ENCODE assay signal across 20 mouse cellular contexts in genomic region chr14:77017211-77017610, GRCm38 (mm10). TPM values are rescaled to one million over a fixed set of nuclear protein-coding genes. Genes with fewer than 3 reads are reported as not detected.
DNase-seq lines count a peak whose midpoint lies in the region; ATAC-seq and TF ChIP-seq lines count a peak whose summit lies in the region.
"Had no signal": no experiment of that assay in that cellular context is flagged by ENCODE, and none has a peak within 500 bp of the region (broad histone marks: within the 10 kb centered on the region; RNA-seq: fewer than 3 reads in every experiment).

No protein-coding gene starts in this region.

- no peak overlapping the region for H3K4me2 ChIP-seq in embryonic facial prominence, embryonic 14.5 days (ENCODE audit: low read depth, low read length)
- peak overlapping the region; percentile 43 for H3K4me2 ChIP-seq in liver, embryonic 11.5 days
- H3K4me2 ChIP-seq in stomach, embryonic 14.5 days (replicated peaks; ENCODE audit: low read depth, low read length): peak overlapping the region; percentile 17; the same call in 1 of the 2 replicates
- H3K4me2 ChIP-seq: midbrain, embryonic 12.5 days had no signal

- DNase-seq in embryonic facial prominence, embryonic 14.5 days (ENCODE audit: low spot score): peak; percentile 14
- DNase-seq in embryonic facial prominence, embryonic 10.5 days (ENCODE audit: low spot score): no peak
- DNase-seq in liver, adult 2 months (ENCODE audit: extremely low read depth, low read depth, low spot score): peak; percentile 80
- DNase-seq in liver: no peak
- no peak for DNase-seq in liver, embryonic 11.5 days (ENCODE audit: low spot score)
- no peak for DNase-seq in adrenal gland, adult 8-10 months
- DNase-seq in limb, embryonic 10.5 days (ENCODE audit: low spot score): no peak
- DNase-seq: adrenal gland, postnatal 36 days; cerebellum, adult 9-11 months; gastrocnemius, postnatal 36 days; kidney, postnatal 14 days; left cerebral cortex, postnatal 4 days; right cerebral cortex, adult 18-20 months had no signal

- H3K9me3 ChIP-seq in embryonic facial prominence, embryonic 14.5 days (ENCODE audit: control insufficient read depth, low read length): no peaks in the 10 kb centered on the region
- H3K9me3 ChIP-seq in embryonic facial prominence, embryonic 10.5 days: no peaks in the 10 kb centered on the region
- H3K9me3 ChIP-seq in liver, embryonic 11.5 days (ENCODE audit: control insufficient read depth, low read length): no peaks in the 10 kb centered on the region
- H3K9me3 ChIP-seq in stomach, embryonic 14.5 days (ENCODE audit: control insufficient read depth, low read depth, low read length): no peaks in the 10 kb centered on the region
- no peaks in the 10 kb centered on the region for H3K9me3 ChIP-seq in limb, embryonic 10.5 days (replicated peaks)
- H3K9me3 ChIP-seq: forebrain, embryonic 10.5 days; hindbrain, embryonic 10.5 days; midbrain, embryonic 12.5 days had no signal

- ATAC-seq in embryonic facial prominence, embryonic 14.5 days (ENCODE audit: low read depth): no peak
- ATAC-seq in liver, embryonic 11.5 days (replicated peaks; ENCODE audit: low FRiP score): no peak
- no peak for ATAC-seq in stomach, embryonic 14.5 days (ENCODE audit: insufficient number of reproducible peaks, insufficient read depth, low FRiP score, low read depth)
- ATAC-seq: activated CD4-positive, CD25-positive, alpha-beta regulatory T cell, adult 4 months; inflammation-experienced regulatory T-cells, adult 6 months had no signal

- no peaks in the 10 kb centered on the region; the same call in 1 of the 2 replicates for H3K4me1 ChIP-seq in embryonic facial prominence, embryonic 14.5 days (ENCODE audit: control insufficient read depth, insufficient read depth, low read length)
- H3K4me1 ChIP-seq in embryonic facial prominence, embryonic 10.5 days: no peaks in the 10 kb centered on the region
- no peaks in the 10 kb centered on the region for H3K4me1 ChIP-seq in liver, adult 2 months (ENCODE audit: control insufficient read depth, insufficient read depth, low read length)
- H3K4me1 ChIP-seq in liver, embryonic 11.5 days (replicated peaks; ENCODE audit: control insufficient read depth, insufficient read depth, low read length): peaks cover 2% of the 10 kb centered on the region; the same call in 1 of the 2 replicates
- H3K4me1 ChIP-seq in stomach, embryonic 14.5 days (ENCODE audit: control insufficient read depth, insufficient read depth, low read length): no peaks in the 10 kb centered on the region
- H3K4me1 ChIP-seq in limb, embryonic 10.5 days: no peaks in the 10 kb centered on the region
- H3K4me1 ChIP-seq: forebrain, embryonic 10.5 days; hindbrain, embryonic 10.5 days; midbrain, embryonic 12.5 days had no signal

- no peak overlapping the region for H3K4me3 ChIP-seq in embryonic facial prominence, embryonic 14.5 days (ENCODE audit: low read depth, low read length)
- H3K4me3 ChIP-seq in embryonic facial prominence, embryonic 10.5 days: no peak overlapping the region
- H3K4me3 ChIP-seq in liver, adult 2 months (ENCODE audit: insufficient read depth, low read depth, low read length): no peak overlapping the region
- no peak overlapping the region for H3K4me3 ChIP-seq in liver, embryonic 11.5 days (ENCODE audit: low read depth, low read length)
- H3K4me3 ChIP-seq in stomach, embryonic 14.5 days (ENCODE audit: low read depth, low read length): no peak overlapping the region
- H3K4me3 ChIP-seq in limb, embryonic 10.5 days: no peak overlapping the region
- H3K4me3 ChIP-seq: forebrain, embryonic 10.5 days; hindbrain, embryonic 10.5 days; midbrain, embryonic 12.5 days; myocyte had no signal

- H3K9ac ChIP-seq in embryonic facial prominence, embryonic 14.5 days (ENCODE audit: low read depth, low read length): no peak overlapping the region
- H3K9ac ChIP-seq in liver, adult 2 months (ENCODE audit: low read depth, low read length): no peak overlapping the region
- no peak overlapping the region for H3K9ac ChIP-seq in liver, embryonic 11.5 days (ENCODE audit: low read depth, low read length)
- H3K9ac ChIP-seq in stomach, embryonic 14.5 days (replicated peaks; ENCODE audit: low read depth, low read length): no peak overlapping the region
- H3K9ac ChIP-seq: midbrain, embryonic 12.5 days had no signal

- H3K36me3 ChIP-seq in embryonic facial prominence, embryonic 14.5 days (ENCODE audit: control insufficient read depth, insufficient read depth, low read length): no peaks in the 10 kb centered on the region
- no peaks in the 10 kb centered on the region for H3K36me3 ChIP-seq in embryonic facial prominence, embryonic 10.5 days (replicated peaks)
- no peaks in the 10 kb centered on the region for H3K36me3 ChIP-seq in liver, adult 2 months (ENCODE audit: control insufficient read depth, insufficient read depth, low read length)
- H3K36me3 ChIP-seq in liver, embryonic 11.5 days (ENCODE audit: control insufficient read depth, insufficient read depth, low read length): no peaks in the 10 kb centered on the region
- no peaks in the 10 kb centered on the region for H3K36me3 ChIP-seq in stomach, embryonic 14.5 days (ENCODE audit: control insufficient read depth, insufficient read depth, low read length)
- H3K36me3 ChIP-seq in limb, embryonic 10.5 days: no peaks in the 10 kb centered on the region
- H3K36me3 ChIP-seq: forebrain, embryonic 10.5 days; hindbrain, embryonic 10.5 days; midbrain, embryonic 12.5 days had no signal

- WGBS in embryonic facial prominence, embryonic 14.5 days: 78% methylated on average over 6 of the region's 6 CpGs
- 87% methylated on average over 6 of the region's 6 CpGs for WGBS in embryonic facial prominence, embryonic 10.5 days
- 18% methylated on average over 6 of the region's 6 CpGs for WGBS in liver, adult 2 months
- 55% methylated on average over 6 of the region's 6 CpGs for WGBS in liver, embryonic 11.5 days
- WGBS in stomach, embryonic 14.5 days: 66% methylated on average over 6 of the region's 6 CpGs
- 75% methylated on average over 6 of the region's 6 CpGs for WGBS in limb, embryonic 10.5 days

- H3K27me3 ChIP-seq in embryonic facial prominence, embryonic 14.5 days (replicated peaks; ENCODE audit: control insufficient read depth, insufficient read depth, low read length): no peaks in the 10 kb centered on the region
- no peaks in the 10 kb centered on the region for H3K27me3 ChIP-seq in embryonic facial prominence, embryonic 10.5 days (replicated peaks; ENCODE audit: low read depth, poor library complexity, severe bottlenecking)
- no peaks in the 10 kb centered on the region for H3K27me3 ChIP-seq in liver, adult 2 months (ENCODE audit: control insufficient read depth, insufficient read depth, low read length)
- no peaks in the 10 kb centered on the region for H3K27me3 ChIP-seq in liver, embryonic 11.5 days (replicated peaks; ENCODE audit: control insufficient read depth, insufficient read depth, low read length)
- no peaks in the 10 kb centered on the region for H3K27me3 ChIP-seq in stomach, embryonic 14.5 days (ENCODE audit: control insufficient read depth, insufficient read depth, low read length)
- H3K27me3 ChIP-seq in limb, embryonic 10.5 days (ENCODE audit: low read depth, poor library complexity, severe bottlenecking): no peaks in the 10 kb centered on the region
- H3K27me3 ChIP-seq: midbrain, embryonic 12.5 days had no signal

- no peak overlapping the region for H3K27ac ChIP-seq in embryonic facial prominence, embryonic 14.5 days (replicated peaks; ENCODE audit: low read depth, low read length)
- no peak overlapping the region for H3K27ac ChIP-seq in embryonic facial prominence, embryonic 10.5 days (replicated peaks)
- H3K27ac ChIP-seq in liver, adult 2 months (replicated peaks; ENCODE audit: insufficient read depth, low read depth, low read length): no peak overlapping the region
- H3K27ac ChIP-seq in liver, embryonic 11.5 days (ENCODE audit: low read depth, low read length): no peak overlapping the region
- no peak overlapping the region for H3K27ac ChIP-seq in stomach, embryonic 14.5 days (ENCODE audit: low read length)
- H3K27ac ChIP-seq in limb, embryonic 10.5 days: no peak overlapping the region
- H3K27ac ChIP-seq: forebrain, embryonic 10.5 days; hindbrain, embryonic 10.5 days; midbrain, embryonic 12.5 days had no signal

- H3K79me2 ChIP-seq in liver, adult 2 months (ENCODE audit: control insufficient read depth, insufficient read depth, low read length): no peaks in the 10 kb centered on the region

- TF ChIP-seq CTCF in liver, adult 2 months (IDR thresholded peaks at IDR 0.05; ENCODE audit: low read depth, low read length): no peak

- no peak for TF ChIP-seq POLR2A in liver, adult 2 months (IDR thresholded peaks at IDR 0.05; ENCODE audit: extremely low read depth, insufficient read depth, low read length)

RNA-seq across cellular contexts. Expression of gene Ccdc122, which starts 19.4 kb away (rescaled TPM):
- polyA plus RNA-seq in embryonic facial prominence, embryonic 14.5 days (2014; fragmentation: Nextera tagmentation; extraction: Ambion mirVana): 4.0 and 4.4 TPM in 2 replicates
- 1.4 and 1.8 TPM in 2 replicates for polyA plus RNA-seq in embryonic facial prominence, embryonic 10.5 days (2016; fragmentation: Nextera tagmentation; extraction: Ambion mirVana)
- total RNA-seq in liver, adult 2 months (2014; rRNA removed): 5.0 and 6.9 TPM in 2 replicates
- polyA plus RNA-seq in liver, adult 2 months (2012; rRNA removed): 1.3 and 1.4 TPM in 2 replicates
- polyA plus RNA-seq in liver, embryonic 11.5 days (2014; fragmentation: Nextera tagmentation; extraction: Ambion mirVana): 2.3 and 3.1 TPM in 2 replicates
- polyA plus RNA-seq in stomach, embryonic 14.5 days (2014; fragmentation: Nextera tagmentation; extraction: Ambion mirVana): 3.8 and 5.1 TPM in 2 replicates
- total RNA-seq in adrenal gland, adult 8-10 months (2022): 10 to 100 TPM in 1 of 4 experiments, 1 to 10 TPM in 3; 6.4 to 10.5 (median 8.4) TPM
- polyA plus RNA-seq in limb, embryonic 10.5 days (2016; fragmentation: Nextera tagmentation; extraction: Ambion mirVana): 0.79 and 1.2 TPM in 2 replicates

RNA-seq across cellular contexts. Expression of gene Lacc1, which starts 19.5 kb away (rescaled TPM):
- 11.5 and 12.3 TPM in 2 replicates for polyA plus RNA-seq in embryonic facial prominence, embryonic 14.5 days (2014; fragmentation: Nextera tagmentation; extraction: Ambion mirVana)
- 4.8 and 5.4 TPM in 2 replicates for polyA plus RNA-seq in embryonic facial prominence, embryonic 10.5 days (2016; fragmentation: Nextera tagmentation; extraction: Ambion mirVana)
- 8.6 and 8.8 TPM in 2 replicates for total RNA-seq in liver, adult 2 months (2014; rRNA removed)
- 6.0 and 6.3 TPM in 2 replicates for polyA plus RNA-seq in liver, adult 2 months (2012; rRNA removed)
- 8.1 and 8.4 TPM in 2 replicates for polyA plus RNA-seq in liver, embryonic 11.5 days (2014; fragmentation: Nextera tagmentation; extraction: Ambion mirVana)
- polyA plus RNA-seq in stomach, embryonic 14.5 days (2014; fragmentation: Nextera tagmentation; extraction: Ambion mirVana): 9.0 and 12.2 TPM in 2 replicates
- total RNA-seq in adrenal gland, adult 8-10 months (2022): 10 to 100 TPM in 2 of 4 experiments, 1 to 10 TPM in 2; 7.3 to 16.5 (median 12.1) TPM
- polyA plus RNA-seq in limb, embryonic 10.5 days (2016; fragmentation: Nextera tagmentation; extraction: Ambion mirVana): 2.5 and 4.5 TPM in 2 replicates
- polyA plus RNA-seq: activated CD4-positive, CD25-positive, alpha-beta regulatory T cell, adult 4 months had no signal

Comparison
In these comparisons a context has a peak if more than half of its experiments do, and no peak if none do; other contexts are left out.
1. DNase-seq: peak in embryonic facial prominence, embryonic 14.5 days (single experiment) and liver, adult 2 months (single experiment); none in embryonic facial prominence, embryonic 10.5 days (single experiment), liver (single experiment), liver, embryonic 11.5 days (single experiment), adrenal gland, adult 8-10 months (single experiment) and limb, embryonic 10.5 days (single experiment).